Mouse (Mus musculus): Measurements from ENCODE around the gene Ppp1r14b. TPM values are rescaled to one million over a fixed set of nuclear protein-coding genes. Genes with fewer than 3 reads are reported as not detected.

Ppp1r14b gene
- total RNA-seq (2014; rRNA removed), result 226 and 269 TPM in 2 replicates
- 201 and 269 TPM in 2 replicates for polyA plus RNA-seq (2015; fragmentation: Nextera tagmentation; extraction: Ambion mirVana)

DNA sequence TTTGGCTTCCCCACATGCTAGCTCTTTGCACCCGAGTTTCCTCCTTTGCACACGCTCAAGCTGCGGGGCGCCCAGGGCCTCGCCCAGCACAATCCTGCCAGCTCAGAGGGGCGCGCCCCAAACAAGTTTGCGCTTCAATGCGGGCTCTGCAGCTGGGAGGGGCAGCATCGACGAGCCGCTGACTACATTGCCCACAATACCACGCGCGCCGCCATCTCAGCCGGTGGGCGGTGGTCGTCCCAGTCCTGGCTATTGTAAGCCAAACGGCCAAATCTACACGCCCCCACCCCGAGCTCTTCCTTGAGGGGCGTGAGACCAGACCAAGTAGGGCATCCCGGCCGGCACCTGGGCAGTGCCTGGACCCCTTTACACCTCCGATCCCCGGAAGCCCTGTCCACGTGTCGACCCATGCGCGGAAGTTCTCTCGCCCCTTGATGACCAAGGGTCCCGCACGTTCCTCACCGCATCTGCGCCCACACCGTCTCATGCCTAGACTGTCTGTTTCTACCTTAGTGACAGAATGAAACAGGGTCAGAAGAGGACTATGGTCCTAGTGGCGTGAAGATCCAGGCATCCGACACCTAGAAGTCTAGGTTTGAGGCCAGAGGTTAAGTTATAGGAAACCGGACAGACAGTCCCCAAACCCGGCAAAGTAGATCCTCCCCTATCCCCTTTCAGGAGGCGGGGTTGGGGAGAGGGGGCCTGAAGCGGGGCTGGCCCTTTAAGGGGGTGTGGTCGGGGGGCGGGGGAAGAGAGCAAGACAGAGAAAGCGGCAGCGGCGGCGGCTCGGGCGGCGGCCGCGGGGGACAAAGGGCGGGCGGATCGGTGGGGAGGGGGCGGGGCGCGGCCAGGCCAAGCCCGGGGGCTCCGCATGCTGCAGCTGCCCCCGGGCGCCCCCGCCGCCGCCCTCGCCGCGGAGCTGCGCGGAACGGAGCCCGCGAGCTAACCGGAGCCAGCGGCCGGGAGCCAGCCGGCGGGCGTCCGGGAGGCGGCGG is at the start of gene Ppp1r14b:
Gene Ppp1r14b, plus strand, starts transcription at position 758 of the 995 bp plus-strand sequence.
- H3K9me3 ChIP-seq (ENCODE audit: low read length), result no peaks in the 10 kb centered on the region
- H3K4me2 ChIP-seq (ENCODE audit: low read depth), result peak within 1 kb of the TSS; percentile 75
- no peaks in the 10 kb centered on the region for H3K27me3 ChIP-seq (ENCODE audit: insufficient read depth, low read length)
- peak; percentile 86 for DNase-seq
- H3K4me3 ChIP-seq (ENCODE audit: low read depth, low read length), result peak within 1 kb of the TSS; percentile 82
- H3K36me3 ChIP-seq (ENCODE audit: insufficient read depth), result peaks cover 9% of the 10 kb centered on the region
- peak; percentile 72 for ATAC-seq
- 0 out of 2 replicates have a peak, but pooled peaks have one; percentile 3 for TF ChIP-seq CTCF (IDR thresholded peaks at IDR 0.05; ENCODE audit: low read depth)
- peak within 1 kb of the TSS; percentile 85 for H3K27ac ChIP-seq (ENCODE audit: low read depth, low read length)
- peaks cover 12% of the 10 kb centered on the region for H3K4me1 ChIP-seq (ENCODE audit: insufficient read depth)
- H3K9ac ChIP-seq, result peak within 1 kb of the TSS; percentile 80
- WGBS, result under 1% methylated on average over 70 of the region's 84 CpGs

DNA sequence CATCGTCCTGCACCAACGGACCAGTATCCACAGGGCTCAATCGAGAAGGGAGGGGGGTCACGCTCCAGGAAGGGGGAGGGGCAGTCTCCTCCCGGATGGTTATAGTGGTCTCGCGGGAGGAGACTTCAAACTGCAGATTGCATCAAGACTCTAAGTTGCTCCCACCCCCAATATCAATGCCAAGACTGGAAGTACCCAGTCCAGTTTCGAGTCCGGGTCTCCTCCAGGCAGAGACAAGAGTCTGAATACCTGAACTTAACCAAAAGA is 49.5 kb upstream of the Ppp1r14b start, which contains the start of gene Catsperz:
Gene Catsperz, minus strand, starts transcription at position 74 of the 267 bp plus-strand sequence.
- Histone ChIP-seq H3K27ac (ENCODE audit: low read depth, low read length) (no peak within 1 kb of the TSS), H3K36me3 (ENCODE audit: insufficient read depth) (no peaks in the 10 kb centered on the region), H3K9me3 (ENCODE audit: low read length) (no peaks in the 10 kb centered on the region), H3K27me3 (ENCODE audit: insufficient read depth, low read length) (peaks cover 51% of the 10 kb centered on the region), H3K4me1 (ENCODE audit: insufficient read depth) (peaks cover 8% of the 10 kb centered on the region), H3K4me3 (ENCODE audit: low read depth, low read length) (0 out of 2 replicates have a peak within 1 kb of the TSS, but pooled peaks have one; percentile 0), H3K9ac (no peak within 1 kb of the TSS), H3K4me2 (ENCODE audit: low read depth) (no peak within 1 kb of the TSS)
- ATAC-seq (no peak), DNase-seq (no peak)
- 5% methylated on average over 9 of the region's 9 CpGs for WGBS
- no peak for TF ChIP-seq CTCF (IDR thresholded peaks at IDR 0.05; ENCODE audit: low read depth)

DNA sequence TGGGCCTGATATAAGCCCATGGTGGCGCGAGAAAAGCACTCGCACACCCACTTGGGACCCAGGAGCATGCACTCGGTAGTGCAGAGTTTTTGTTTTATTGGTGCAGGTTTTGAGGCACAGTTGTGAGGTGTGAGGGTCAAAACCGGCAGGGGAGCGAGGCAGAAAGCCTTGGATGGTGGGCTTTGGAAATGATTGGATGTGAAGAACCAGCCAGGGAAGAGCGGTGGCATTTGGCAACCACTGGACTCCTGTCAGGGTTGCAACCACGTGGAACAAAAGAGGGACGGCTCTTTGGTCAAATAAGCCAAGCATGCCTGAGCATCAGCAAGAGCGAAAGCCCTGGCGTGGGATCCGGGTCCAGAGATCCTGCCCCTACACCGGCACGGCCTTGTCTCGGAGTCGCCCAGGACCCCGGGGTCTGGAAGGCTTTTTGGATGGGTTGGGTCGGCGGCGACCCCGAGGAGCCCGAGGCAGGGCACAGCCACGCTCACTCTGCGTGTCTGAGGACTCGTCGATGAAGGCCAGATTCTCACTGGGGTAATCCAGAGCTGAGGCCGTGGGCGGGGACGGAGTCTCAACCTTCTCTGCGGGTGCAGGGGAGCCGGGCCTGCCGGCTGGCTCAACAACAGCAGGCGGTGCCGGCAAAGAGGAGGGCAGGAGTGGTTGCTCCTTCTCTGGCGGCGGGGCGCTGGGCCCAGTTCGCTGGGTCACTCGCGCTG is 49.0 kb upstream of the Ppp1r14b start:
- ATAC-seq, result no peak
- no peak overlapping the region for H3K4me3 ChIP-seq (ENCODE audit: low read depth, low read length)
- peaks cover 2% of the 10 kb centered on the region for H3K4me1 ChIP-seq (ENCODE audit: insufficient read depth)
- peaks cover 51% of the 10 kb centered on the region for H3K27me3 ChIP-seq (ENCODE audit: insufficient read depth, low read length)
- no peaks in the 10 kb centered on the region for H3K36me3 ChIP-seq (ENCODE audit: insufficient read depth)
- H3K9ac ChIP-seq, result no peak overlapping the region
- no peak overlapping the region for H3K4me2 ChIP-seq (ENCODE audit: low read depth)
- WGBS, result 12% methylated on average over 40 of the region's 40 CpGs
- H3K27ac ChIP-seq (ENCODE audit: low read depth, low read length), result no peak overlapping the region
- no peaks in the 10 kb centered on the region for H3K9me3 ChIP-seq (ENCODE audit: low read length)
- no peak for DNase-seq
- no peak for TF ChIP-seq CTCF (IDR thresholded peaks at IDR 0.05; ENCODE audit: low read depth)

DNA sequence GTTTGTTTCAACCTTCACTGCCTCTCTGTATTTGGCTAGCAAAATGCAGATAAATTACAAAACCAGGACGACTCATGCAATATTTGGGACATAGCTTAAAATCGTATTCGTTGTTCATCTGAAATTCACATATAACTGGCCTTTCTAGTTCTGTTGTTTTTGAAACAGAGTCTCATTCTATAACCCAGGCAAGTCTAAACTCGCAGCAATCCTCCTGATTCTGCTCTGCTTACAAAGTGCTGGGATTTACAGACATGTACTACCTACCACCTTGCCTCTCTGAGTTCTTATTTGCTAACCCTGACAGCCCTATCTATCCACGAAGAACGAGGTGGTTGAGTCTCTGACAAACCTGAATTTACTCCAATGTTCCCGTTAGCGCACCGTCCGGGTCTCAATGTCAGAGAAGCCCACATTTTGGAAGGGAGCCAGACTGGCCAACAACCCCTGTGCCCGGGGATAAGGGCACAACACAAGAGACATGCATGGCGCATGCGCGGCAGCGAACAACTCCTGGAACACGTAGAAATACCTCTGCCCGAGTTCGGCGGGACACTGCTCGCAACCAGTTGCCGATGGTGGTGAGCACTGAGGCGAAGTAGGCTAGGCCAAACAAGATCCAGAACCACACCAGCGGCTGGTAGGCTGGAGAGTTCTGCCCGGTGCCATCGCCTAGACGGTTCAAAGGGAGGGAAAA is 48.1 kb upstream of the Ppp1r14b start:
- no peak for DNase-seq
- TF ChIP-seq CTCF (IDR thresholded peaks at IDR 0.05; ENCODE audit: low read depth), result no peak
- H3K27me3 ChIP-seq (ENCODE audit: insufficient read depth, low read length), result peaks cover 53% of the 10 kb centered on the region
- WGBS, result 13% methylated on average over 26 of the region's 26 CpGs
- H3K4me3 ChIP-seq (ENCODE audit: low read depth, low read length), result no peak overlapping the region
- peak overlapping the region; percentile 36 for H3K4me2 ChIP-seq (ENCODE audit: low read depth)
- ATAC-seq, result no peak
- H3K9ac ChIP-seq, result no peak overlapping the region
- no peaks in the 10 kb centered on the region for H3K36me3 ChIP-seq (ENCODE audit: insufficient read depth)
- H3K9me3 ChIP-seq (ENCODE audit: low read length), result no peaks in the 10 kb centered on the region
- H3K4me1 ChIP-seq (ENCODE audit: insufficient read depth), result no peaks in the 10 kb centered on the region
- no peak overlapping the region for H3K27ac ChIP-seq (ENCODE audit: low read depth, low read length)

DNA sequence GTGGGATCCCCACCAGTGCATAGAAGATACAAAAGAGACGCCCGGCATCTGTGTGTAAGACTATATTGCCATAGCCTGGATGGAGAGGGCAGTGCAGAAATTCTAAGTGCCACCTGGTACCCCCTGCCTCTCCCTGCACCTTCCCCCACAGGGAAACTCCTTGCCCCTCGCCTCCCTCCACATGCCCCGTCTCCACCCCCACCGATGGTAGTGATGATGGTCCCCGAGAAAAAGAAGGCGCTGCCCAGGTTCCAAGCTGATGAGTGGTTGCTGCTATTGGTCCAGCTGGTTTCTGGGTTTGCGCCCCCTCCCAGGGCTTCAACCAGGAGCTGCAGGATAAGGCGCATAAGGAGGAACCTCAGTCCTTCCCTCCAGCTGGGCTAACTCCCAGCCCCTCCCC is 46.7 kb upstream of the Ppp1r14b start:
- 11% methylated on average over 9 of the region's 9 CpGs for WGBS

DNA sequence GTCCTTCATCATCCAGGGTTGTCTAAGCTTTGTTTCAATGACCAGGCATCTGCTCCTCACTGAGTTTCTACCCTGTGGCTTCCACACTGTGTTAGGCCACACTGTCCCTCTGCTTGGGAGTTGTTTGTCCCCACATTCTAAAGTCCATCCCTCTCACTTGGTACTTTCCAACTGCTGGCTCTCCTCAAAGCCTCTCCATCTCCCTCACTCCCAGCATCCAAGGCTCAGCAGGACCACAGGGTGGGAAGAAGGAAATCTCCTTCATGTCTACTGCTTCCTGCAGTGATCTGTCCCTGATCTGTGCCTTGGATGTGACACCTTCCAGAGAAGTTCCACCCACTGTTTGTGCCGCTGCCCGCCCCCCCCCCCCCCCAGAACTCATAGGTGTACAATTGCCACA is 43.8 kb upstream of the Ppp1r14b start:
- WGBS, result 0% methylated on average over 1 of the region's 2 CpGs
- no peak for DNase-seq
- H3K9me3 ChIP-seq (ENCODE audit: low read length), result no peaks in the 10 kb centered on the region
- H3K4me1 ChIP-seq (ENCODE audit: insufficient read depth), result 0 out of 2 replicates have a peak, but pooled peaks cover 4% of the 10 kb centered on the region
- no peaks in the 10 kb centered on the region for H3K36me3 ChIP-seq (ENCODE audit: insufficient read depth)
- no peak overlapping the region for H3K4me3 ChIP-seq (ENCODE audit: low read depth, low read length)
- peaks cover 50% of the 10 kb centered on the region for H3K27me3 ChIP-seq (ENCODE audit: insufficient read depth, low read length)
- H3K9ac ChIP-seq, result no peak overlapping the region
- no peak for ATAC-seq
- no peak overlapping the region for H3K27ac ChIP-seq (ENCODE audit: low read depth, low read length)
- no peak for TF ChIP-seq CTCF (IDR thresholded peaks at IDR 0.05; ENCODE audit: low read depth)
- no peak overlapping the region for H3K4me2 ChIP-seq (ENCODE audit: low read depth)

More for the DNA sequence above, 46.7 kb upstream of the Ppp1r14b start:
- no peak overlapping the region for H3K4me2 ChIP-seq (ENCODE audit: low read depth)
- H3K4me3 ChIP-seq (ENCODE audit: low read depth, low read length), result no peak overlapping the region
- ATAC-seq (no peak), DNase-seq (no peak)
- H3K9ac ChIP-seq, result no peak overlapping the region
- peaks cover 66% of the 10 kb centered on the region for H3K27me3 ChIP-seq (ENCODE audit: insufficient read depth, low read length)
- no peaks in the 10 kb centered on the region for H3K4me1 ChIP-seq (ENCODE audit: insufficient read depth)
- H3K9me3 ChIP-seq (ENCODE audit: low read length), result no peaks in the 10 kb centered on the region
- no peaks in the 10 kb centered on the region for H3K36me3 ChIP-seq (ENCODE audit: insufficient read depth)
- no peak overlapping the region for H3K27ac ChIP-seq (ENCODE audit: low read depth, low read length)
- no peak for TF ChIP-seq CTCF (IDR thresholded peaks at IDR 0.05; ENCODE audit: low read depth)
